Mouse (Mus musculus): ENCODE data around the gene Grasp.

GRCm38 (mm10) chr15:101210998-101211613 is 12.9 kb upstream of the Grasp start:
- no peak for TF ChIP-seq POLR2A (IDR thresholded peaks at IDR 0.05; ENCODE audit: low read depth, low read length)
- no peak for TF ChIP-seq TBP (conservative IDR thresholded peaks at IDR 0.05; ENCODE audit: low read depth, low read length)
- TF ChIP-seq CTCF (conservative IDR thresholded peaks at IDR 0.05 in 1 of 2, IDR thresholded peaks at IDR 0.05 in 1 of 2; ENCODE audit: low read depth in 2 of 2, low read length in 2 of 2): no peak
- no peak for TF ChIP-seq USF1 (IDR thresholded peaks at IDR 0.05; ENCODE audit: low read depth, low read length)
- TF ChIP-seq MEF2A (IDR thresholded peaks at IDR 0.05; ENCODE audit: borderline replicate concordance, low read depth, low read length): no peak
- no peak for TF ChIP-seq MAZ (IDR thresholded peaks at IDR 0.05; ENCODE audit: low read depth, low read length)
- TF ChIP-seq MAX (IDR thresholded peaks at IDR 0.05; ENCODE audit: low read length): no peak
- TF ChIP-seq UBTF (IDR thresholded peaks at IDR 0.05; ENCODE audit: low read depth, low read length): no peak
- no peak for TF ChIP-seq E2F4 (IDR thresholded peaks at IDR 0.05; ENCODE audit: insufficient replicate concordance, low read depth, low read length)
